Mouse (Mus musculus) ES-E14 (cell line): ENCODE measurements around the gene Gm4922. TPM values are rescaled to one million over a fixed set of nuclear protein-coding genes. Genes with fewer than 3 reads are reported as not detected.

Experiments used
- DNase-seq: peaks from one replicate; pipeline ENCODE4 v3.0.0-alpha.2; 2013; ENCODE audit warnings: low read depth, low spot score
- H3K27ac ChIP-seq: 2 replicates; pipeline ENCODE4 v1.5.1; 2012; ENCODE audit warnings: low read depth, mild to moderate bottlenecking, low read length, moderate library complexity, mixed read lengths; ENCODE audit not compliant: poor library complexity, insufficient read depth, severe bottlenecking
- H3K36me3 ChIP-seq: 2 replicates; pipeline ENCODE4 v1.6.1; 2012; ENCODE audit warnings: mild to moderate bottlenecking, low read length, moderate library complexity, mixed read lengths; ENCODE audit not compliant: control insufficient read depth, poor library complexity, insufficient read depth, severe bottlenecking
- H3K4me1 ChIP-seq, 2 experiments: fragments of 150-350 bp in 1 of 2; sonication (generic) in 1 of 2; 2 replicates each; pipeline ENCODE4 v1.6.1; 2012; ENCODE audit warnings: low read length in 2 of 2, mild to moderate bottlenecking in 1 of 2, mixed read lengths in 1 of 2; ENCODE audit not compliant: control insufficient read depth in 2 of 2, insufficient read depth in 2 of 2, poor library complexity in 1 of 2
- H3K4me3 ChIP-seq, 2 experiments: fragments of 150-350 bp in 1 of 2; sonication (generic) in 1 of 2; 2 replicates each; pipeline ENCODE4 v1.5.1; 2012; ENCODE audit warnings: low read length in 2 of 2, low read depth in 1 of 2, mild to moderate bottlenecking in 1 of 2, mixed read lengths in 1 of 2; ENCODE audit not compliant: insufficient read depth in 1 of 2, poor library complexity in 1 of 2, severe bottlenecking in 1 of 2
- H3K9ac ChIP-seq: 2 replicates; pipeline ENCODE4 v1.6.1; 2012; ENCODE audit warnings: low read depth, mild to moderate bottlenecking, low read length, mixed read lengths; ENCODE audit not compliant: poor library complexity, insufficient read depth, severe bottlenecking
- H3K9me3 ChIP-seq: fragments of 150-350 bp; sonication (generic); 2 replicates; pipeline ENCODE4 v1.6.1; 2012; ENCODE audit warnings: low read depth, mild to moderate bottlenecking, low read length; ENCODE audit not compliant: control insufficient read depth, insufficient read depth
- CHD2 ChIP-seq: IDR thresholded peaks from 2 replicates; pipeline ENCODE4 v1.6.1; 2014; ENCODE audit warnings: mild to moderate bottlenecking, low read depth, low read length, inconsistent platforms
- HCFC1 ChIP-seq: IDR thresholded peaks from 2 replicates; pipeline ENCODE4 v1.6.1; 2012; ENCODE audit warnings: low read length, inconsistent platforms, borderline replicate concordance; ENCODE audit not compliant: insufficient read depth
- MAFK ChIP-seq: IDR thresholded peaks from 2 replicates; pipeline ENCODE4 v1.6.1; 2014; ENCODE audit warnings: mild to moderate bottlenecking, low read depth, low read length, inconsistent platforms; ENCODE audit not compliant: insufficient read depth
- ZC3H11A ChIP-seq: IDR thresholded peaks from 2 replicates; pipeline ENCODE4 v1.6.1; 2012; ENCODE audit warnings: low read depth, mild to moderate bottlenecking, inconsistent platforms, low read length, borderline replicate concordance
- ZNF384 ChIP-seq: IDR thresholded peaks from 2 replicates; pipeline ENCODE4 v1.6.1; 2012; ENCODE audit warnings: low read depth, low read length, inconsistent platforms
- in situ Hi-C, 2 experiments: fragments of 600-800 bp; cut with MboI; formaldehyde crosslinking; loops; one replicate each; pipeline ENCODE4 v1.15.1; 2025; ENCODE audit warnings: low sequenced_read_pairs in 2 of 2, inconsistent platforms in 1 of 2; ENCODE audit not compliant: unreplicated experiment in 2 of 2
- total RNA-seq: library from RNA; depleted of rRNA; stranded (reverse); fragments of 300-350 nt; gene quantifications from 2 replicates; pipeline ENCODE4 v1.2.3, GENCODE M21; 2012; rRNA removed

Gm4922 gene
- total RNA-seq, 1 experiment, result not detected

DNA sequence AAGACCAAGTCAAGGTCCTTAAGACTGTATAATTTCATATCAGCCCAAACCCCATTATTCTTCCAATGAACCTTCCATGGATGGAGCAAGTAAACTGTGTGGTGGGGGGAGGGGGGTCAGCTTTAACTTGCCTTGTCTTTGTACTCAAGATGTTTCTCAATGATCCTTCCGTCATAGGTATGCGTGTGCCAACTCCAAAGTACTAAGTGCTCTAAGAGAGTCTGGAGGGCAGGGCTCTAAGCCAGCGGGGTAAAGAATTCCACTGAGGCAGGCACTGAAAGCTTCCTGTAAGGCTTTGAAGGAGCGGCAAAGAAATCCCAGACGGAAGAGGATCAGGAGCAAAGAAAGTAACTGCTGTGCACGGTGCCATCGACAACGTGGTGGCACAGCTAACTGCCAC lies 45.6 kb downstream of the Gm4922 start:
- Histone ChIP-seq H3K27ac (no peak overlapping the region), H3K4me1 (no peaks in the 10 kb centered on the region), H3K9me3 (no peaks in the 10 kb centered on the region), H3K36me3 (no peaks in the 10 kb centered on the region), H3K4me3 (no peak overlapping the region), H3K9ac (no peak overlapping the region)
- in situ Hi-C loops, result no loop called here
- no peak for DNase-seq
- TF ChIP-seq HCFC1 (no peak), CHD2 (no peak), ZNF384 (no peak), ZC3H11A (no peak), MAFK (no peak)

Other genes starting within 250 kb of the Gm4922 start
- 2.0 and 5.3 TPM in 2 replicates for gene Hebp2, start 240.7 kb downstream of the Gm4922 start, total RNA-seq
- gene Arfgef3, start 42.8 kb downstream of the Gm4922 start, total RNA-seq, result 3.6 and 4.0 TPM in 2 replicates
- gene Perp, start 58.2 kb upstream of the Gm4922 start, total RNA-seq, result 66.8 and 90.2 TPM in 2 replicates
- gene Tnfaip3, start 228.9 kb upstream of the Gm4922 start, total RNA-seq, result 3.0 and 3.9 TPM in 2 replicates